Mouse (Mus musculus): ENCODE data around the gene Gm17545. TPM values are rescaled to one million over a fixed set of nuclear protein-coding genes. Genes with fewer than 3 reads are reported as not detected.

Gm17545 gene
- total RNA-seq, 2 experiments from 2014 or later, result not detected

DNA sequence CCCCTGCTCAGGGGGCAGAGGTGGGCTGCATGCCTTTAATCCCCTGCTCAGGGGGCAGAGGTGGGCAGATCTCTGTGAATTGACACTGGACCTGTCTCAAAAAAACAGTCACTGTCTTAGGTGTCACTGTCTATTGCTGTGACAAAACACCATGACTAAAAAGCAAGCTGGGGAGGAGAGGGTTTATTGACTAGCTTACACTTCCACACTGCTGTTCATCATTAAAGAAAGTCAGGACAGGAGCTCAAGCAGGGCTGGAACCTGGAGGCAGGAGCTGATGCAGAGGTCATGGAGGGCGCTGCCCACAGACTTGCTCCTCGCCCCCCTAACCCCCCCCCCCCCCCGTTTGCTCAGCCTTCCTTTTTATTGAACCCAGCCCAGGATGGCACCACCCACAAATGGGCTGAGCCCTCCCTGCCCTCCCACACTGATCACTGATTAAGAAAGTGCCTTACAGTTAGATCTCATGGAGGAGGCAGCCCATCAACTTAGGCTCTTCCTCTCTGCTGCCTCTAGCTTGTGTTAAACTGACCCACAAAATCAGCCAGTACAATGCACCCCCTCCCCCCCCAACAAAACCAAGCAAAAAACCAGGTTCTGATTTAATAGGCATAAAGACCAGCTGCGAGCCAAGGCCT, 25.9 kb upstream of the Gm17545 start:
- no peak for TF ChIP-seq CTCF (conservative IDR thresholded peaks at IDR 0.05)
- no peak overlapping the region for H3K4me3 ChIP-seq
- no peak overlapping the region for H3K27ac ChIP-seq
- no peak for DNase-seq (ENCODE audit: low spot score in 2 of 2)

DNA sequence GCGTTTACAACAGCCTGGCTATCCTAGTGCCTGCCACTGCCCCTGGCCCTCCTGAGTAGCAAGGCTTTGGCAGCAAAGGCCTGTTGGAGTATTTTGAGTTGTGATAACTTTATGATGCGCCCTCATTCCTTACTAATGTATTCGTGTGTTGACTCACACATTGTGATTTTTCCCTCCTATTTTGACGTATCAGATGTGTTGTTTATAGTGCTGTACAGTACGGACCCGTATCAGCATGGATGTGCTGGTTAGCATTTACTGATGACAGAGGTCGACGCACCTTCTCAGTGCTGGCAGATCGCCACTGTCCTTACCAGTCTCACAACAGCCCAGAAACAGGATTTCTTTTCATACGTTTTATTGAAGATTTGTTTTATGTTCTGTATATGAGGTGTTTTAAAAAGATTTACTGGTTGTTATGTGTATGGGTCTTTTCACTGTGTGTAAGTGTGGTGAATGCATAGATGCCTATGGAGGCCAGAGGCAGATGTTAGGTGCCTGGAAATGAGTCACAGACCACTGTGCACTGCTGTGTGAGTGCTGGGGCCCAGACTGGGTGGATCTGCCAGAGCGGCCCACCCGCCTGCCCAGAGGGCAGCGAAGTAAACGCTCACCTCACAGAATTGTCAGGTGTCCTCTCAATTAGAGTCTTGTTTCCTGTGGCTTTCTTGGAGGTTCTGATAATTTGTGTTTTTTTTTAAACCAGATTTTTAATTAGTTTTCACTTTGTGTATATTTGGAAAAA, 25.3 kb upstream of the Gm17545 start:
- no peak for DNase-seq (ENCODE audit: low spot score in 2 of 2)
- Histone ChIP-seq H3K4me3 (no peak overlapping the region), H3K27ac (no peak overlapping the region)
- no peak for TF ChIP-seq CTCF (conservative IDR thresholded peaks at IDR 0.05)

DNA sequence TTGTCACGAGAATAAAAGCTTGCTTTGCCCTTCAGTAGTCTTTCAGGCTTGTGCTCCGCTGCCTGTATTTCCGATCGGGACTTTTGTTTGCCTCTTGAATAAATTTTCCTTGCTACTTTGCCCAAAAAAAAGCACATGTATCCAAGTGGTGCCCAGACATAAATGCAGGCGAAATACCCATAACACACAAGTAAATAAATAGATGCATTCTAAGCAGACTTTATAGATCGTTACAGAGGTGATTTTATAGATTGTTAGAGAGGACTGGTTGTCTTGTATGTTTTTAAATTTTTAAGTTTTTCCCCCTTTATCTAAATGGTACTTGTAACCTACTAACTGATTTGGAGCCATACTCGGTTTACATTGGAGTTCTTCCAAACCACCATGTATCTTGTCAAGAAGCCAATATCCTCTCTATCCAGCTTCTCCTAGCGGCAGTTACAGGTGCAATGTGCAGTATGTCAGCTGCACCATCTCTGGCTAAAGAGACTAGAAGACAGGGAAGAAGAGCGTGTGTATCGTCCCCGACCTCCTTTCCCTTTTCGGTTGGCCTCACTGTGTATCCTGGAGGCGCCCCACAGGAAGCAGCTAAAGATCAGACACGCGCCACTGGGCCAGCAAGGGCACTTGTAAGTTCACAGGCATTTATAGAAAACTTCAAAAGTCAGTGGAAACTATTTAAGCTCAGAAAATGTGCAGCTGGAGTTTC, 24.4 kb upstream of the Gm17545 start:
- H3K4me3 ChIP-seq, result no peak overlapping the region
- peak; percentile 41 for TF ChIP-seq CTCF (conservative IDR thresholded peaks at IDR 0.05)
- no peak overlapping the region for H3K27ac ChIP-seq
- no peak for DNase-seq (ENCODE audit: low spot score in 2 of 2)

DNA sequence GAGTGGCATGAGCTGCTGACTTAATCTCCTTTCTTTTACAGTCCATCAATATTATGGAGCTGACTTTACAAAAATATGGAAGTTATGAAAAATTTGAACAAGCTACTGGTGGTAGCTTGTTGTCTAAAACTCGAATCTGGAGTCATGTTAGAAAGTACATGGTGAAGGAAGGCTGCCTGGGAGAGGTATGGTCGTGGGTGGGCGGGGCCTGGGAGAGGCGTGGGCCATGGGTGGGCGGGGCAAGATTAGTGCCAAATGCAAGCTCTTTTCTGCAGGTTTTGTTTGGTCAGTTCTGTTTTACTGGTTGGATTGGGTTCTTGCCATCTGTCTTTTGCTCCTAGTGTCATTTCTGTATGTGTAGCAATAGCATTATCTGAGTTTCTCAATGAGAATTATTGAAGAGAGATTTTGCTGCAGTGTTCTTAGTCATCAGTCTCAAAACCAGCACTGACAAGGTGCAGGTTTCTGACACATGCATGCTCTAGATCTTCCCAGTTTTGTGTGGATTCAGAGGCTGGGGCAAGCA, 23.7 kb upstream of the Gm17545 start:
- DNase-seq (ENCODE audit: low spot score in 2 of 2), result no peak
- H3K27ac ChIP-seq, result no peak overlapping the region
- TF ChIP-seq CTCF (conservative IDR thresholded peaks at IDR 0.05), result no peak
- H3K4me3 ChIP-seq, result no peak overlapping the region

DNA sequence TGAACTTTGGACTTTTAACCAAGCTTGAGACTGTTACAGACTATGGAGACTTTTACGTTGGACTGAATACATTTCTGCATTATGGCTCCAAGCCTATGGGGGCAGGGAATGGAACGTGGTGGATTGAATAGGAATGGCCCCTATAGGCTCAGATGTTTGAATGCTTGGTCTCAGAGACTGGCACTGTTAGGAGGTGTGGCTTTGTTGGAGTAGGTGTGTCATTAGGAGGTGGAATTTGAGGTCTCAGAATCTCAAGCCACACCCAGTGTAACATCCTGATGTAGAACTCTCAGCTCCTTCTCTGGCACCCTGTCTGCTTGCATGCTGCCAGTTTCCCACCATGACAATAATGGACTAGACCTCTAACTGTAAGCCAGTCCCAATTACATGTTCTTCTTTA, 20.9 kb upstream of the Gm17545 start:
- H3K27ac ChIP-seq, result no peak overlapping the region
- TF ChIP-seq CTCF (conservative IDR thresholded peaks at IDR 0.05), result no peak
- no peak for DNase-seq (ENCODE audit: low spot score in 2 of 2)
- no peak overlapping the region for H3K4me3 ChIP-seq

DNA sequence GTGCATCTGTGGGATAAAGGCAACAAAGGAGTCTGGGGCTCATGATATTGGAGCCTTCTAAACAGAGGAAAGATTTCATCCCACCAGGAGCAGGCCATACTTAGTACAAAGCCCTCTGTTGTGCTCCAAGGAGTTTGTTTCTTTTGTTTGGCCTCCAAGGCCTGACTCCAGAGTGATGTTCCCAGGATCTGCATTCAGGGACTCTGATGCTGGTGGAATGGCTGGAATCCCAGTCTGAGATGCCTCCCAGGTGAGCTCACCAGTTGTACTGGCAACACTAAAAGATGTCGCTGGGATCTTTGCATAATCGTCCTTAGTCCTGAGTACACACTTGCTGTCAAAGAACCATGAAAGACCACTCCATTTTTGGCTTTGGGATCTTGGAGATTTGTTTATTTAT, 20.0 kb upstream of the Gm17545 start:
- H3K27ac ChIP-seq, result no peak overlapping the region
- no peak for TF ChIP-seq CTCF (conservative IDR thresholded peaks at IDR 0.05)
- no peak for DNase-seq (ENCODE audit: low spot score in 2 of 2)
- H3K4me3 ChIP-seq, result no peak overlapping the region

DNA sequence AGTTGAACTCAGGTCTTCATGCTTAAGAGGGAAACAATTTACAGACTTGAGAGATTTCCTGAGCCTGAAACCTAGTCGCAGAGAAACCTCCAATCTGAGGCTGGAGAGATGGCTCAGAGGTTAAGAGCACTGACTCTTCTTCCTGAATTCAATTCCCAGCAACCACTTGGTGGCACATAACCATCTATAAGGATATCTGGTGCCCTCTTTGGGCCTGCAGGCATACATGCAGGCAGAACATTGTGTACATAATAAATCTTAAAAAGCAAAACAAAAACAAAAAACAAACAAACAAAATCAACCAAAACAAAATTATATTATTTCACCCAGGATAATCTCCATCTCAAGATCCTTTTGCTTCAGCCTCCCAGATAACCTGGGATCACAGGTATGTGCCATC, 15.3 kb upstream of the Gm17545 start:
- no peak for DNase-seq (ENCODE audit: low spot score in 2 of 2)
- no peak overlapping the region for H3K4me3 ChIP-seq
- no peak overlapping the region for H3K27ac ChIP-seq
- TF ChIP-seq CTCF (conservative IDR thresholded peaks at IDR 0.05), result peak; percentile 28

DNA sequence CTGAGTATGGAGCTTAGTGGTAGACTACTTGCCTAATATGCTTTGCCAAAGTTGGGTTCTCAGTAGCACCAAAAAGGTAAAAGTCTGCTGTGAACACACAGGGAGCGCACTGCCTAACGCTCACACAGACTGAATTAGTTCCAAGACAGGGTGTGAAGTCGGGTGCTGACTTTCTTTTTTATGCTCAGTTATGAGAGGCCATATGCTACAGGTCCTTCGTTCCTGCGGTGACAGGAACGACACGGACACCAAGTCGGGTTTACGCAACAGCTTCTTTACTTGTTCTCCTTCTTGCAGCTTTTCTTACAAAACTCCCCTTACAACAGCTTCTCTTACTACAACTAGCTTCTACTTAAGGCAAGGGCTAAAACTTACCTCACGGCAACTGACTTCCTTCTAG, 10.9 kb upstream of the Gm17545 start:
- Histone ChIP-seq H3K4me3 (no peak overlapping the region), H3K27ac (no peak overlapping the region)
- TF ChIP-seq CTCF (conservative IDR thresholded peaks at IDR 0.05), result no peak
- no peak for DNase-seq (ENCODE audit: low spot score in 2 of 2)

DNA sequence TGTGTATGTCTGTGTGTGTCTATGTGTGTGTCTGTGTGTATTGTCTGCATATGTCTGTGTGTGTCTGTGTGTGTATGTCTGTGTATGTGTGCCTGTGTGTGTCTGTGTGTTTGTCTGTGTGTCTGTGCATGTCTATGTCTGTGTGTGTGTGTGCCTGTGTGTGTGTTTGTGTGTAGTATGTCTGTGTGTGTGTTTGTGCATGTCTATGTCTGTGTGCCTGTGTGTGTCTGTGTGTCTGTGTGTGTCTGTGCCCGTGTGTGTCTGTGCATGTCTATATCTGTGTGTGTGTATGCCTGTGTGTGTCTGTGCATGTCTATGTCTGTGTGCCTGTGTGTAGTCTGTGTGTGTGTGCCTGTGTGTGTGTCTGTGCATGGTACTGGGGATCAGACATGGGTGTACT, 9.0 kb upstream of the Gm17545 start:
- no peak for TF ChIP-seq CTCF (conservative IDR thresholded peaks at IDR 0.05)
- Histone ChIP-seq H3K4me3 (no peak overlapping the region), H3K27ac (no peak overlapping the region)
- no peak for DNase-seq (ENCODE audit: low spot score in 2 of 2)

DNA sequence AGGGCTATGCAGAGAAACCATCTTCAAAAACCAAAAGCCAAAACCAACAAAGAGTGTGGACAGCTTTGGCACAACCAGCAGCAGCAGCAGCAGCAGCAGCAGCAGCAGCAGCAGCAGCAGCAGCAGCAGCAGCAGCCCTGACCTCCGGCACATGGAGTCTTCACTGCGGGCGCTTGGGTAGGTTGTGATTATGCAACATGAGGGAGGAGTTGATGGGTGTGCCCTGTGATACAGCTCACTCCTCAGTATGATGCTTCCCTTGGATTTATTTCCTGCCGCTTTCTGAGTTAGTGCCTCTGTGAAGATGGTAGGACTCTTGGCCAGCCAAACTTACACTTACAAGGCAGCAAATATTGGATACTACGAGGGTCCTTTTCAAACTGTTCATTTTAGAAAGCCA, 6.9 kb upstream of the Gm17545 start:
- no peak overlapping the region for H3K4me3 ChIP-seq
- no peak overlapping the region for H3K27ac ChIP-seq
- no peak for DNase-seq (ENCODE audit: low spot score in 2 of 2)
- TF ChIP-seq CTCF (conservative IDR thresholded peaks at IDR 0.05), result no peak

DNA sequence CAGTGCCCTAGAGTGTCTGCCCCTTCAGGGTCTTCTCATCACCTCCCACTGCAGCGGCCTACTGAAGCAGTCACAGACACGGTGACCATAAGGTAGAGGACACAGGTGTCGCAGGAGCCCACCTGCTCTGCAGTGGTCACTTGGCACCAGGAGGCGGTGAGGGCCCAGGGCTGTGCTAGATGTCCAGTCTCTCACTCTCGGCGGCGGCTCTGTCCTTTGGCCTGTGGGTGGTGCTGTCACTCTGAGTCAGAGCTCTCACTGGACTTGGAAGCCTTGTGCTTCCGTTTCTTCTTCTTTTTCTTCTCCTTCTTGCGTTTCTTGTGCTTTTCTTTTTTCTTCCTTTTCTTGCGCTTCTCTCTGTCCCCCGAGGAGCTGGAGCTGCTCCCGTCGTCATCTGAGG, 5.7 kb upstream of the Gm17545 start:
- no peak overlapping the region for H3K4me3 ChIP-seq
- no peak for DNase-seq (ENCODE audit: low spot score in 2 of 2)
- peak; percentile 58 for TF ChIP-seq CTCF (conservative IDR thresholded peaks at IDR 0.05)
- H3K27ac ChIP-seq, result no peak overlapping the region

DNA sequence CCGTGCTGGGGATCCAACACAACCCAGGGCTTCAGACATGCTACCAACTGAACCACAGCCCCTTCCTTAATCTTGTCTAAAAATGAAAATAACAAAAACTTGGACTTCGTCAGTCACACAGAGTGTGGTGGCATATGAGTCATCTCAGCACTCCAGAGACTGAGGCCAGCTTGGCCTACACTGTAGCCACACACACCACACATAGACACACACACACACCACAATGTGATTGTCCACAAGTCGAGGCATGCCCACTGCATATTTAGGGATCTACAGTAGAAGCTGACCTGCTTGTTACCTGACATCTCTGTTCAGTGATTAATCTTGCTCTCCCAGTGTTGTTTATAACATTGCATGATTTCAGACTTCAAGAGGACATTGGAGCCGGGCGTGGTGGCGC, 4.9 kb upstream of the Gm17545 start:
- no peak for TF ChIP-seq CTCF (conservative IDR thresholded peaks at IDR 0.05)
- Histone ChIP-seq H3K27ac (no peak overlapping the region), H3K4me3 (no peak overlapping the region)
- no peak for DNase-seq (ENCODE audit: low spot score in 2 of 2)

DNA sequence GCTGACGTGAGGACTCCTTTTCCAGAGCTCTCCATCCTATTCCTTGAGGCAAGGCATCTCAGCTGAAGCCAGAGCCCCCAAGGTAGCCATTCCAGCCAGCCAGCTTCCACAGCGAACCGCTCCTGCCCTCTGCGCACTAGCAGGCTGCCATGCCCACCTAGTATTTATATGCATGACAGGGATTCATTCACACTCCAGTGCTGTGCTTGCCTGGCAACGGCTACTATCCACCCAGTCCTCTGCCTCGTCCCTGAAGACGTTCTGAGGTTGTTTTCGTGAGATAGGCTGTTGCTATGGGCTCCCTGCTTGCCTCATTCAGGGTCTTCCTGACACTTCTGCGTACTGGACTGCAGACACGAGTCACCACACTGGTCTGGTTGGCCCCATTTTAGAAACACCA, 1.4 kb upstream of the Gm17545 start:
- no peak overlapping the region for H3K27ac ChIP-seq
- H3K4me3 ChIP-seq, result no peak overlapping the region
- no peak for TF ChIP-seq CTCF (conservative IDR thresholded peaks at IDR 0.05)
- no peak for DNase-seq (ENCODE audit: low spot score in 2 of 2)

All from layer of hippocampus, adult 2 months (tissue).